Mouse (Mus musculus) ES-Bruce4 (cell line): ENCODE measurements around the gene Fhit. TPM values are rescaled to one million over a fixed set of nuclear protein-coding genes. Genes with fewer than 3 reads are reported as not detected.

Experiments used
- H3K27ac ChIP-seq: 2 replicates; pipeline ENCODE4 v1.5.1; 2012; ENCODE audit warnings: low read length, inconsistent platforms; ENCODE audit not compliant: insufficient read depth
- H3K27me3 ChIP-seq: 2 replicates; pipeline ENCODE4 v1.6.1; 2012; ENCODE audit warnings: mild to moderate bottlenecking, low read length, inconsistent platforms; ENCODE audit not compliant: control insufficient read depth, poor library complexity, insufficient read depth, severe bottlenecking
- H3K36me3 ChIP-seq: 2 replicates; pipeline ENCODE4 v1.6.1; 2012; ENCODE audit warnings: inconsistent platforms, mild to moderate bottlenecking, low read length, moderate library complexity; ENCODE audit not compliant: control insufficient read depth, poor library complexity, insufficient read depth, severe bottlenecking
- H3K4me1 ChIP-seq: one replicate; pipeline ENCODE4 v1.8.1; 2011; ENCODE audit warnings: low read length; ENCODE audit not compliant: control insufficient read depth, insufficient read depth
- H3K4me3 ChIP-seq: 2 replicates; pipeline ENCODE4 v1.5.1; 2011; ENCODE audit warnings: low read depth, mild to moderate bottlenecking, low read length
- H3K9ac ChIP-seq: 2 replicates; pipeline ENCODE4 v1.6.1; 2012; ENCODE audit warnings: low read depth, mild to moderate bottlenecking, inconsistent platforms; ENCODE audit not compliant: poor library complexity, severe bottlenecking
- H3K9me3 ChIP-seq: replicated peaks from 2 replicates; pipeline ENCODE4 v1.6.1; 2012; ENCODE audit warnings: mild to moderate bottlenecking, low read length, inconsistent platforms; ENCODE audit not compliant: control insufficient read depth, poor library complexity, insufficient read depth, severe bottlenecking
- CTCF ChIP-seq: IDR thresholded peaks from one replicate; pipeline ENCODE4 v1.8.1; 2011; ENCODE audit warnings: low read depth, low read length
- EP300 ChIP-seq: IDR thresholded peaks from 2 replicates; pipeline ENCODE4 v1.6.1; 2011; ENCODE audit warnings: low read depth, low read length; ENCODE audit not compliant: insufficient read depth
- POLR2A ChIP-seq: IDR thresholded peaks from one replicate; pipeline ENCODE4 v1.8.1; 2011; ENCODE audit warnings: low read length; ENCODE audit not compliant: insufficient read depth
- polyA plus RNA-seq: library from polyadenylated mRNA; stranded (reverse); fragments of >200 nt; gene quantifications from 2 replicates; pipeline ENCODE4 v1.2.4, GENCODE M21; 2011; ENCODE audit warnings: low read depth; ENCODE audit not compliant: missing spikeins, insufficient read depth, insufficient read length

Fhit gene
- polyA plus RNA-seq, 1 experiment: not detected

DNA sequence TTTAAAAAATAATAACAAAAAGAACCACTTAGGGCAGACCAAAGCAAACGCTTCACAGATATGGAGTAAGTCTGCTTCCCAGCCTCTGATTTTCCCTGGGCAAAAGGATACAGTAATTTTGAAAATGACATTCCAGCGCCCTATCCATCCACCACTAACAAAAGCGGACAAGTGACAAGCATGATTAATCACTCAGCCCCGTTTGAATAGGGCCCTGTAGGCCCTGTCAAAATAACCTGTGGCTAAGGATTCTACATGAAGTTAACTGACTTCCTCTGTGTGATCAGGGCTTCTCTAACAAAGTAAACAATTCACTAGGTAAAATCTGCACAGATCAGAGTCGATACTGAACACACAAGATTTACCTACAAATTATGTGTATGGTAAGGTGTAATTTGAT, 1012.0 kb downstream of the Fhit start:
- Histone ChIP-seq H3K4me3 (no peak overlapping the region), H3K9me3 (no peaks in the 10 kb centered on the region), H3K36me3 (no peaks in the 10 kb centered on the region), H3K27me3 (no peaks in the 10 kb centered on the region), H3K9ac (no peak overlapping the region), H3K4me1 (no peaks in the 10 kb centered on the region), H3K27ac (no peak overlapping the region)
- TF ChIP-seq EP300: no peak
- no peak for TF ChIP-seq POLR2A

DNA sequence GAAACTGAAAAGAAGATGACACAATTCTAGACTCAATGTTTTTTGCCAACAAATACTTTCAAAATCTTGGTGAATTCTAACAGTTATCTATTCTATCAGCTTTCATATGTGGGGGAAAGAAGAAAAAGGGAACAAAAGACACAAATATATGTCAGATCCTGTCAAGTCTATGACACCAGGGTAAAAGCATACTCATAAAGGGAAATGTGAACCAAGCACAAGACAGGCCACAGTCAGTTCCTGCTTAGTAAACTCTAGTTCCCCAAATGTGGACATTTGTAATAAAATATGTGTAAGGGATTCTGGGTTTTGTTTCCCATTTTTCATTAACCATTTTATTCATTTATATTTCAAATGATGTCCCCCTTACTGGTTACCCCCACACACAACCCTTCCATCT, 1022.5 kb downstream of the Fhit start:
- Histone ChIP-seq H3K4me3 (no peak overlapping the region), H3K27ac (no peak overlapping the region), H3K4me1 (no peaks in the 10 kb centered on the region), H3K9ac (no peak overlapping the region), H3K9me3 (no peaks in the 10 kb centered on the region), H3K27me3 (no peaks in the 10 kb centered on the region), H3K36me3 (no peaks in the 10 kb centered on the region)
- TF ChIP-seq POLR2A: no peak
- no peak for TF ChIP-seq CTCF
- TF ChIP-seq EP300: no peak

DNA sequence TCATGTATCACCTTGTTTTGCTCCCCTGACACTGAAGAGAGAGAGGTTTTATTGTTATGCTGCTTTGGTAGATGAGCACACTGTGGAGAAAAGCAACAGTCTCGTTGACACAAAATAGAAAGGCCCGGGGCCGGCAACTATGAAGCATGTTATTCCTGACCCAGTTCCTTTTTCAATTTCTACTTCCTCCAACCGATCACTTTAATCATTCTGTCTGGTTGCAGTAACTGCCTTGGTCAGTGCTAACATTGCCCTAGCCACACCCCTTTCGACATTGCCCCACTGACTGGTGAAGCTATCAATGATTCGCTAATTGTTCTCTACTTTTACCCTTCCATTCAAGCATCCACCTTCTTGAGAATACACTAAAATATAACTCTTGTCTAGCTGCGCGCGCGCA, 1028.0 kb downstream of the Fhit start:
- no peak overlapping the region for H3K9ac ChIP-seq
- TF ChIP-seq POLR2A: no peak
- TF ChIP-seq CTCF: no peak
- no peak for TF ChIP-seq EP300
- no peaks in the 10 kb centered on the region for H3K27me3 ChIP-seq
- H3K27ac ChIP-seq: no peak overlapping the region
- H3K4me1 ChIP-seq: no peaks in the 10 kb centered on the region
- H3K36me3 ChIP-seq: no peaks in the 10 kb centered on the region
- H3K9me3 ChIP-seq: peaks cover 3% of the 10 kb centered on the region
- H3K4me3 ChIP-seq: no peak overlapping the region

DNA sequence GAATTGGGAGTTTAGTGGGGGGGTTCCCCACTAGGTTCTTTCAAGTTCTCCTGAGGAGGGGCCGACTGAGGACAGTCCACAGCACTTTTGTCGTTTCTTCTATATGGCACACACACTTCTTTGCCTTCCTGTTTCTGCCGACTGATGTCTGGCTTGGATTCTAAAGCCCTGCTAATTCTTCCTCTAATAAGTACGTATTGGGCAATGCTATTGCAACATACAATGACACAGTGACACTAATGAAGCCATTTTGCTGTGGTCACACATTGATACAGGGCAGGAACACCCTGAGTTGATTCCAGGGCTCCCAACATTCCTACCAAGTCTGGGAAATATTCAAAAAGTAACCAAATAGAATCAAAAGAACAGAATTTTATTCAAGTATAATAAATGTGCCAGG, 1032.2 kb downstream of the Fhit start:
- no peaks in the 10 kb centered on the region for H3K4me1 ChIP-seq
- no peak overlapping the region for H3K9ac ChIP-seq
- H3K9me3 ChIP-seq: peaks cover 3% of the 10 kb centered on the region
- H3K36me3 ChIP-seq: no peaks in the 10 kb centered on the region
- H3K4me3 ChIP-seq: no peak overlapping the region
- no peak overlapping the region for H3K27ac ChIP-seq
- TF ChIP-seq EP300: no peak
- no peak for TF ChIP-seq CTCF
- no peak for TF ChIP-seq POLR2A
- H3K27me3 ChIP-seq: no peaks in the 10 kb centered on the region

DNA sequence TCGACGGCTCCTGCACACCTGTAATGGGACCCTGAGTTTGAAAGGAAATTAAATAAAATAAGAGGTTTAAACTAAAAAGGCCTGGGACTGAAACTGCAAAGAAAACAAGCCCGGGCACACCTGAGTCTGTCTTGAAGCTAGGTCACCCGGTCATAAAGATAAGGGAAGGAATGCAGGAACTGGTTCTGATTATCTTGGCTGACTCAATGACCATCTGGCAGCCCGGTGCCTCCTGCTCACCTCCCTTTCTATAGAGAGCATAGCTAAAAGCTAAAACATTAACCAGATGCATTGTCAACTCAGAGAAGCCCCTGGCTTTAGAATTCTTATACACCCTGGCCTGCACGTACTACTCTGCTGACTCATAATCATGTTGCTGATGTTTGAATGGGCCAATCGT, 1032.7 kb downstream of the Fhit start:
- Histone ChIP-seq H3K36me3 (no peaks in the 10 kb centered on the region), H3K27me3 (no peaks in the 10 kb centered on the region), H3K4me1 (no peaks in the 10 kb centered on the region), H3K4me3 (no peak overlapping the region), H3K9ac (no peak overlapping the region), H3K9me3 (peaks cover 3% of the 10 kb centered on the region), H3K27ac (no peak overlapping the region)
- TF ChIP-seq CTCF (no peak), POLR2A (no peak), EP300 (no peak)

DNA sequence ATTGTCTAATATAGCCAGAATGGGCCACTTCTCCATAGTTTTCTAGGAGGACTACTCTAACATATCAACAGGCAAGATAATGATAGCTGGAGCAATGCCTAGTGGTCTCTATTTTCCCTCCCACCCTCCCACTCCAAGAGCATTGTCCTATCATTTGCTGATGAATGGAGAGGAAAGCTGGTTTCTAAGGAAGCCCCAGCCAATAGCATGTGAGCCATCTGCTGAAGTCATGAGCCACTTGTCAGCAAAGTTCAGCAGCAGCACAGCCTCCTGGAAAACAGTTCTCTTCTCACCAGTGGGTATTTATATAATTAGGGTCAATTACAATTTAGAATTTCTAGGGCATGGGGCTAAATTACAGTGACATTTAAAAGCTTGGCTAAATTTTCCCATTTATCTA, 1035.3 kb downstream of the Fhit start:
- H3K27ac ChIP-seq: no peak overlapping the region
- TF ChIP-seq CTCF (no peak), EP300 (no peak), POLR2A (no peak)
- H3K4me1 ChIP-seq: no peaks in the 10 kb centered on the region
- no peak overlapping the region for H3K4me3 ChIP-seq
- H3K9me3 ChIP-seq: peaks cover 3% of the 10 kb centered on the region; the same call in 1 of the 2 replicates
- no peaks in the 10 kb centered on the region for H3K27me3 ChIP-seq
- no peaks in the 10 kb centered on the region for H3K36me3 ChIP-seq
- no peak overlapping the region for H3K9ac ChIP-seq
